Mouse (Mus musculus): Measurements from ENCODE around the gene Gpc6.

GRCm38 (mm10) chr14:117773373-117773772 is 848.3 kb downstream of the Gpc6 start:
- TF ChIP-seq CTCF (IDR thresholded peaks at IDR 0.05; ENCODE audit: borderline replicate concordance, insufficient read depth, low read length) = no peak
- TF ChIP-seq POLR2A (IDR thresholded peaks at IDR 0.05; ENCODE audit: low read depth, low read length) = no peak
